Mouse (Mus musculus): ENCODE results near the gene Mllt3. TPM values are rescaled to one million over a fixed set of nuclear protein-coding genes. Genes with fewer than 3 reads are reported as not detected.
"Not testable (repeated sequence)": the region's sequence is repeated elsewhere in the genome, so short reads cannot be mapped to it uniquely, and the experiment has no call there.

Mllt3 gene
- total RNA-seq, 1 experiment from 2014 or later = 30.6 TPM

DNA sequence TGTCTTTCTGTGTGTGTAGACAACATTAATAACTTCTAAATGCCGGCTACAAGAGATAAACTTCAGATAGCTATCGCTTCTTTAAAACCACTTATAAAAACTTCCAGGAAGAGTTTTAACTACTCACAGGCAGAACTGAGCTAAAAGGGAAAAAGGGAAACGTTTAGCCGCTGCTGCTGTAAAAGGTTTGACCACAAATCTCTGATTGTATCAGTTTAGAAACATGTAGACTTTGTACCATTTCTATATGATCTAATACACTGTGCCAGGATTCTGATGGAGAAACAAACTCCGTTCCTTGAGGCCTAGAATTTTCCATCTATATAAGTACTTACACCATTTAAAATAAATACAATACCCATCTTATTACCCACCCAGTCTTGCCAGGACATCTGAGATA is 17.4 kb downstream of the Mllt3 start:
- peak; percentile 46 for ATAC-seq (replicated peaks; ENCODE audit: low read depth, poor library complexity, severe bottlenecking)

DNA sequence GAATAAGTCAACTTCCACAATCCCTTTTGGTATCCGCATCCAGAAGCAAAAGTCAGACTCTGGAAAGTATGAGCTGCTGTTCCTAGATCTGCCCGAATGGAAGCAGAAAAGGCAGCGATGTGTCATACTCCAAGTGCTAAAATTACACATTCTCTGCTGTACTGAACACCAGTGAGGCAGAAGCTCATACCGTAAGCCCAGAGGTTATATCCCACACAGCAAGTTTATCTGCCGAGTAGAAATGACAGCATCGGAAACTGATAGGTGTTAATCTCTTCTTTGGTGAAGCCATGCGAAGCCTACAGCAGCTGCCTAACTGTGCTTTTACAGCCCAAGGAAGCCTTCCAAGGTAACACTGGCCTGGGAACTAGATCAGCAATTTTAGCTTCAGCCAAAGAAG is 17.9 kb downstream of the Mllt3 start:
- ATAC-seq (replicated peaks; ENCODE audit: low read depth, poor library complexity, severe bottlenecking) = peak; percentile 31

DNA sequence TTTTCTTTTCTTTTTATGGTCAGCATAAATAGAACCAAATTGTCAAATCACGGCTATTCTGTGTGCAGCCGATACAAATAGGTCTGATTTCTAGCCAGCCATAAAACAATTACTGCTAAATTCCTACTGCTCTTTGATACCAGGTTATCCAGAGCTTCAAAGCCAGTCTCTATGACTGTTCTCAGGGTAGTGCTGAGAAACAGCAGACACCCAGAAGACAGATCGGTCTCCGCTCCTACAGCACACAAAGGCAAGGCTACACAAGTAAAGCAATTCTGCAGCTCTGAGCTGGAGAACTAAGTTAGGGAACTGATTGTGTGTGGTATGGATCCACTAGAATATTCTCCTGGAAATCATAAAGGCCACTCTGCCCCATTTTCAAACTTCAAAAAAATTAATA is 20.4 kb downstream of the Mllt3 start:
- ATAC-seq (replicated peaks; ENCODE audit: low read depth, poor library complexity, severe bottlenecking) = no peak

- ATAC-seq (replicated peaks; ENCODE audit: low read depth, poor library complexity, severe bottlenecking) = no peak
Observed at GRCm38 (mm10) chr4:88011870-88012572, 21.1 kb downstream of the Mllt3 start.

- ATAC-seq (replicated peaks; ENCODE audit: low read depth, poor library complexity, severe bottlenecking) = no peak
Observed at GRCm38 (mm10) chr4:88010441-88010840, 22.7 kb downstream of the Mllt3 start.

GRCm38 (mm10) chr4:88005801-88006200 is 27.4 kb downstream of the Mllt3 start:
- peak; percentile 92 for ATAC-seq (replicated peaks; ENCODE audit: low read depth, poor library complexity, severe bottlenecking)

GRCm38 (mm10) chr4:88003159-88003948 is 29.8 kb downstream of the Mllt3 start:
- peak; percentile 59 for ATAC-seq (replicated peaks; ENCODE audit: low read depth, poor library complexity, severe bottlenecking)

DNA sequence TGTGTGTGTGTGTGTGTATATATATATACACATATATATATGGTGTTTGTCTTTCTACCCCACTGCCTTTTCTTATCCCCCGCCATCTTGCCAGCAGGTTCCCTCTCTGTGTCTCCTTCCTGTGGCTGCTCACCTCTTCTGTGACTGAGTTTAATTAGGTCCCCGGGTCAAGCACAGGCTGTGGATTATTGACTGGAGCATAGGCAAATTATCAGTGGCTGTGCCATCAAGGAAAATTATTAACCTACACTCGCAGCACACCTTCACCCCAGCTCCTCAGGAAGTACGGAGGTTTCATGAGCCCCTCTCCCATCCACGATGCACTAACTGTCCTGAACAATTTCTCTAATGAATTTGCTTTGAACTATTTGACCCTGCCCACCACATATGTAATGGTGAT is 41.5 kb downstream of the Mllt3 start:
- no peak for ATAC-seq (replicated peaks; ENCODE audit: low read depth, poor library complexity, severe bottlenecking)

GRCm38 (mm10) chr4:87990940-87991339 is 42.2 kb downstream of the Mllt3 start:
- ATAC-seq (replicated peaks; ENCODE audit: low read depth, poor library complexity, severe bottlenecking) = no peak

DNA sequence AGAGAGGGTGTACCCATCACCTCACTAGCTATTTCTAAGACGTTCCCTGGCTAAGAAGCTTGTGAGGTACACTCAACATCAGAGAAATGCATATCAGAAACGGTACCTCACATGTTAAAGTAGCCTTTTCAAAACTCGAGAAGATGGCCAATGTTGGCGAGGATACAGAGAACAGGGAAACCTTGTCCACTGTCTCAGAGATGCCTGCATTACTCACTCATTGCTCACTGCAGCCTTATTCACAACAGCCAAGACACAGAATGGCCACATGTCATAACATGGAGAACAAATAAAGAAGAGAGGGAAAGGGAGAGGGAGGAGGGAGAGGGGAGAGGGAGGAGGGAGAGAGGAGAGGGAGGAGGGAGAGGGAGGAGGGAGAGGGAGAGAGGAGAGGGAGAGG is 47.9 kb downstream of the Mllt3 start:
- ATAC-seq (replicated peaks; ENCODE audit: low read depth, poor library complexity, severe bottlenecking) = no peak

DNA sequence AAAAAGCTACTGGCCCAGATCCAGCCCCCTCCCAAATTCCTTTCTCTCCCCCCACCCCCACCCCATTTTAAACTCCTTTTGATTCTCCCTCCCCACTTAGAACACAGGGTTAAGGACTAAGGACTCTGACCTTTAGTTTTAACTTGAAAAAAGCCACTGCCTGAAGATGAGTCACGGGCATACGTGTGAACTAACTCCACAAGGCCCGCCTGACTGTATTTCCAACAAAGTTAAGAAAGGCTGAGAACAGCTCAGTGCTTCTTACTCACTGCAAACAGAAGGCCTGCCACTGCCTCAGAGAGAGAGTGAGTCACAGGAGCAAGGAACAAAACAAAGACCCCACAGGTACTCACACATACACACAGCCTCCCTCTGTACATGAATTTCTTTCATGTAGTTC is 48.6 kb downstream of the Mllt3 start:
- no peak for ATAC-seq (replicated peaks; ENCODE audit: low read depth, poor library complexity, severe bottlenecking)

DNA sequence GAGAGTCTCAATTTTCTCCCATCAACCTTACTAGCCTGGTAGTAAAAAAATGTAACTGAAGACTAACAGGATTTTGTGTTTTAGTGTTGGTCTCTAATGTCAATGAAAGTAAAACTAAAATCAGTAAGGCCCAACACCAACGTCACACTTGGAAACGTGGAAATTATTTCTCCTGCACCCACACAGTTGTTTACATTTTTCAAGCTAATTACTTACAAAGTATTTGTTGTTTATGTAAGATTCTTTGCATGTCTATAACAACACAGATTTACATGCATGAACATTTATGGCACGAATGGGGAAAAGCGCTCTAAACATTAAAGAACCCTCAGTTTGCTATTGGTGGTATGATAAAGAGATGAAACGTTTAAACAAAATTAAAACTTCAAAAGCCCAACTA is 49.1 kb downstream of the Mllt3 start:
- ATAC-seq (replicated peaks; ENCODE audit: low read depth, poor library complexity, severe bottlenecking) = no peak

DNA sequence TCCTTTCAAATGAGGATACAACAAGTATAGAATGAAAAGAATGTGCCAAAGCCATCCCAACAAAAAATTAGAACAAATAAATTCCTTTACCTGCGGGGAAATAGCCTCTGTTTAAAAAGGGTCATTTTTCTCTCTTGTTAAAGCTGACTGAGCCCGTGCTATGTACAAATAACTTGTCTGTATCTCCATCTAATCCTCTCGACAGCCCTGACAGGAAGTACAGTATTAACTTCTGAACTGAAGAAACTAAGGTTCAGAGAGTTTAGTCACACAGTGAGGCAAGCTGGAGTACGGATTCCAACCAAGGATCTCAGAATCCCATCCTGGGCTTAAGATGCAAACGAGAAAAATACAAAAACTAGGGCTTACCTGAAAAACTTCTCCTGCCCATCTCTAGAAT is 50.6 kb downstream of the Mllt3 start:
- ATAC-seq (replicated peaks; ENCODE audit: low read depth, poor library complexity, severe bottlenecking) = no peak

DNA sequence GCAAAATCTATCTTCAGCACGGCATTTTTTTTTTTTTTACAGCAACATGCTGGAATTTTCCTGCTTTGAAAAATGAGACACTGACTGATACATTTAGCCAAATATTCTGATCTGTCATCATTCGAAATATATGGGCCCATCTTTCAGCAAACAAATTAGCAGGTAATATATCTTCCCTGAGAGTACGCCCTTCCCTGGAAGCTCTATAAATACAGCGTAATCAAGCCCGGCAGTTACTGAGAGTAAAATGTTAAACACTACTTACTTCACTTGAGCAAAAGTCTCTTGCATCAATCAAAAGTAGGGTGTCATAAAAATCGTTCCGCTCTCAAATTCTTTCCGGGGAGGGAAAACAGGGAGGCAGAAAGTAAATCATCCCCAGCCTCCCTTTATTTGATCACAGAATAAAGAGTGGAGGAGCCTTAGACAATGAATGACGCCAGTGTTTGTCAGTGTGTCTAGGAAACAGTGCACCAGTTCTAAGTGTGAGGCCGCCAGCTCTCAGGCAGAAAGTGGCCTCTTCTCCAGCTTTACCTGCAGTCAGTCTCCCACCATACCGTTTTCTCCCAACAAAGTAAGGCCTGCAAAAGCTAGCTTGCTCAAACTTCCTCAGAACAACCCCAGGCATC is 55.2 kb downstream of the Mllt3 start:
- no peak for ATAC-seq (replicated peaks; ENCODE audit: low read depth, poor library complexity, severe bottlenecking)

GRCm38 (mm10) chr4:87965836-87966235 is 67.3 kb downstream of the Mllt3 start:
- ATAC-seq (replicated peaks; ENCODE audit: low read depth, poor library complexity, severe bottlenecking) = no peak

DNA sequence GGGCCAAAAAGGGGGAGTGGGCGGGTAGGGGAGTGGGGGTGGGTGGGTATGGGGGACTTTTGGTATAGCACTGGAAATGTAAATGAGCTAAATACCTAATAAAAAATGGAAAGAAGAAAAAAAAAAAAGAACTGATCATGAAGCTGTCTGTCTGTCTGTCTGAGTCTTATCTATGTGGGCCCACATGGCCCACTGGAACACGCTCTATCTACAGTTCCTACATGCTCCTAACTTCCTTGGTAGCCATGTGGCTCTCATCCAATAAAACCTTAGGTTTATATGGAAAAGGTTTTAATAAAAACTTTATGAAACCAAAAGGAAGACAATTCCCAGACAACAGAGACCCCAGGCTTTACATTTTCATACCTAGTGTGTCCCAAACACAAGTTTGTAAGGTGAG is 68.3 kb downstream of the Mllt3 start:
- ATAC-seq (replicated peaks; ENCODE audit: low read depth, poor library complexity, severe bottlenecking) = not testable (repeated sequence)

DNA sequence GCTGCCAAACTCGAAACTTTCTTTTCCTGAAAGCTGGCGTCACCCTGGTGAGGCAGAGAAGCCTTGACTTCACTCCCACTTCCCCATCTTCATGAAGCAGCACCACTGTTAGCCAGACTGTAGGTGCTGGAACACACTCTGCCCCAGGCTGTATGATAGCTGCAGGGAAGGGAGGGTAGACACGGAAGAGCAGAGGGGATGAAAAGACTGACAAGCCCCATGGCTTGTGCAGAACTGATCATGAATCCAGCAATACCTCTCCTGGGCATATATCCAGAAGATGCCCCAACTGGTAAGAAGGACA is 69.4 kb downstream of the Mllt3 start:
- ATAC-seq (replicated peaks; ENCODE audit: low read depth, poor library complexity, severe bottlenecking) = 0 out of 2 replicates have a peak, but pooled peaks have one; percentile 36

GRCm38 (mm10) chr4:87963055-87963772 is 70.0 kb downstream of the Mllt3 start:
- ATAC-seq (replicated peaks; ENCODE audit: low read depth, poor library complexity, severe bottlenecking) = no peak

DNA sequence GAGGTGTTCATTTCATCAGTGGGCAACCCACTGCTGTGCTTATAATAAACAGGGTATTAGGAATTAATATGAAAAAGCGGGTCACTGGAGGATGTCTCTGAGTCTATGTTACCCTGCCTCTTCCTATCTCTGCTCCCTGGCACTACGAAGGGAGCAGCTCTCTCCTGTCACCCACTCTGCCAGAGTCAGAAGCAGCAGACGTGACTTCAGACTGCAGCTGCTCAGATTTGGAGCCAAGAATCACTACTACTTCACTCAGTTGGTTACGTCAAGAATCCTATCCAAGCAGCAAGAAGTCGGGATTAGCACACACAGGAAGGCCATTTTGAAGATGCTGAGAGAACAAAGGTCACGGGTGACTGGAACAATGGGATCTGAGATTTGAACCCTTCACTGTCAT is 71.3 kb downstream of the Mllt3 start:
- ATAC-seq (replicated peaks; ENCODE audit: low read depth, poor library complexity, severe bottlenecking) = no peak

GRCm38 (mm10) chr4:87957852-87958251 is 75.3 kb downstream of the Mllt3 start:
- no peak for ATAC-seq (replicated peaks; ENCODE audit: low read depth, poor library complexity, severe bottlenecking)

DNA sequence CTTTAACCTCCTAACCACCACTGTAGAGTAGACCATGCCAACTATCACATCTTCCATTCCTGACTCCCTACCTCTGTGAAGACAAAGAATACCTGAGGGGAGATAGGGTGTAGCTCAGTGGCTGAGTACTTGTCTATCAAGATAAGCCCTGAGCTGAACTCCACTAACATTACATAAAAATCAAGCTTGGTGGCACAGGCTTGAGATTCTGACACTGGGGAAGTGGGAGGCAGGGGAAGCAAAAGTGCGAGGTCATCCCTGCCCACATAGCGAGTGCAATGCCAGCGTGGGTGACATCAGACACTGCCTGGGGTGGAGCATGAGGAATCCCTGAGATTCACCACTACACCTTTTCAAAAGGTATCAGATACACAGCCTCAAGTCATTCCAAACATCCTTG is 76.0 kb downstream of the Mllt3 start:
- ATAC-seq (replicated peaks; ENCODE audit: low read depth, poor library complexity, severe bottlenecking) = peak; percentile 58
